Mouse (Mus musculus) layer of hippocampus, adult 9-11 months (tissue): ENCODE results near the gene Xirp2.
"Not testable (repeated sequence)": the region's sequence is repeated elsewhere in the genome, so short reads cannot be mapped to it uniquely, and the experiment has no call there.

ENCODE experiments used
- DNase-seq: peaks from one replicate; pipeline ENCODE4 v3.0.0; 2022

The Xirp2 gene

DNA sequence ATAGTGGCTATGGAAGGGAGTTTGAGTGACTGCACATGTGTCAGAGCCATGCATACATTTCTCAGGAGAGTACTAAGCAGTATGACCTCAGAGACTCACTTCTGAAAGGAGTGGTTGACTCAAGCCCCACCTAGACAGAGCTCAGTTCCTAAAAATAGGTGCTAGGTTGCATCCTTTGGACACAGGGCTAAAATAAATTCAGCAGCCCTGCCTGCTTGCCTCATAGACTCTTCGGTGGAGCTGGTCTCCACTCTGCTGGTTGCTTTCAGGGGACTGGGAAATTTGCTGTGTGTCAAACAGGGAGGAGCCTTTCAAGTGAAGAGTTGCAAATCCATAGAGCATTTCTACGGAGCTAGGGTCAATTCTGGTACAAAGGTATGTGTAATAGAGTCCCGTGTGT is at the start of gene Xirp2:
Gene Xirp2, plus strand, starts transcription at position 223 of the 400 bp plus-strand sequence.
- DNase-seq, result no peak

- not testable (repeated sequence) for DNase-seq
These were observed 32.4 kb upstream of the Xirp2 start, which contains the start of gene Gm21830 for GRCm38 (mm10) chr2:67413425-67413824. Gm21830 (plus strand) TSS chr2:67413725.

DNA sequence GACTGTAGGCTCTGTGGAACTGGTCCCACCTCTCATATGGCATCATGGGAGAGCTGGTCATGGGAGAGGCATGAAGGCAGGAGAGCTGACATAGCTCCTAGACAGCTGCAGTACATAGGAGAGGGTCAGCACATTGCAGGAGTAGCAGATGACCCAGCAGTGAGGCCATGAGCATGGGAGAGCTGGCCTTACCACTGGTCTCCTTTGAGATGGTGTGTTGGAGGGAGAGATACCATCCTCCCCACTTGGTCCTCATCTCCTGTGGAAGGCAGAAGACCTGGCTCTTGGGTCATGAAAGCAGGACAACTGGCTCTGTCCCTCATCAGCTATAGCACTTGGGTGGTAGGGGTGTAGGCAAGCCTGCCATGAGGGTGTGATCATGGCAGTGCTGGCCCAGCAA is 24.9 kb upstream of the Xirp2 start:
- no peak for DNase-seq

- no peak for DNase-seq
These were observed 23.0 kb upstream of the Xirp2 start for GRCm38 (mm10) chr2:67422799-67423198.

DNA sequence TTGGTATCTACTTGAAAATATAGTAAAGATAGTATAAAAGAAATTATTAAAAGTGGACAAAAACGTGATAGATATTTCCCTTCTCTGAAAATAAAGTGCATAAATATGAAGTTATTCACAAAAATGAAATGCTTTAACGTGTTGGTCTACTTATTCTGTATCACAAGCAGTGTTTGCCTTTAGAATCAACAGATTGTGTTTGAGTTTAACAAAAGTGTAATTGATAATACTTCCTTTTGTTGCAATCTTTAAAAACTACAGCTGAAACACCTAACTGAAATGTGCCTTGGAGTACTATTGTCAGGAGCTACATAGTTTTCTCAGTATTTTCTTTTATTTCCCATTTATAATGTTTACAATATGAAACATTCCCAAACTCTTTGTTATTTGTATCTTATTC is 12.7 kb upstream of the Xirp2 start, which contains the start of gene Gm26727:
Gene Gm26727, minus strand, starts transcription at position 101 of the 400 bp plus-strand sequence.
- DNase-seq, result no peak

DNA sequence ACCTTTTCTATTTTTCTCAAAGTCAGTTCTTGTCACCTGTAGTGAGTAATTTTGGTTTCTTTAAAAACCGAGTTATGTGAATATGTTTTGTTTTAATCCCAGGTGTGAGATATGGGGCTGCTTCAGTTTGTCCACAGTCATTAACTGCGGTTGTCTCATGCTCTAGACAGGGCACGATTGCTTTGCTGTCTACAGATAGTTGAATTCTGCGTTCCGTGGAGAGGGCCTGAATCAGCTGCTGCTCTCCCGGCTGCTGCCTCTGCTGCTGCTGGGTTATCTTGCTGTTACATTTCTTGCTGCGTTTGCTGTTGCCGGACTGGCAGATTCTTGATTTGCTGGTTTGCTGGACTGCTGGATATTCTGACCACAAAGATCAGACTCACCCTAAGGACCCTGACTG is 7.5 kb upstream of the Xirp2 start:
- no peak for DNase-seq

- no peak for DNase-seq
These were observed 970 bp downstream of the Xirp2 start for GRCm38 (mm10) chr2:67446772-67447171.

- peak; percentile 10 for DNase-seq
These were observed 1.4 kb downstream of the Xirp2 start for GRCm38 (mm10) chr2:67447206-67447605.

GRCm38 (mm10) chr2:67460857-67461256 is 15.1 kb downstream of the Xirp2 start:
- DNase-seq, result no peak

DNA sequence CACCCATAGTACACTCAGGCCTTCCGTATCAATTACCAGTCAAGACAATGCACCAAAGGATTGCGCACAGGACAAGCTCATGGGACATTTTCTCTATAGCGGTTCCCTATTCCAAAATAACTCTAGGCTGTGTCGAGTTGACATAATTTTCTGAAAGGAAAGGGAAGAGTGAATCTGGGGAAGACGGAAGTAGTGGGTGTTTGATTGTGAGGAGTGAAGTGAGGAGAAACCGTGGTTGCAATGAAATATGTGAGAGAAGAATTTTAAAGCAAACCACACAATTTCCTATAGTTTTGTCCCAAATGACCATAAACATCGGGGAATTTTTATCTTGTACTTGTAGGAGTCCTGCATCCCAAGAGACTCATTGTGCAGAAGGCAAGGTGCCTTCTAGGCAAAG is 21.2 kb downstream of the Xirp2 start:
- no peak for DNase-seq

- not testable (repeated sequence) for DNase-seq
These were observed 24.2 kb downstream of the Xirp2 start for GRCm38 (mm10) chr2:67470030-67470429.

DNA sequence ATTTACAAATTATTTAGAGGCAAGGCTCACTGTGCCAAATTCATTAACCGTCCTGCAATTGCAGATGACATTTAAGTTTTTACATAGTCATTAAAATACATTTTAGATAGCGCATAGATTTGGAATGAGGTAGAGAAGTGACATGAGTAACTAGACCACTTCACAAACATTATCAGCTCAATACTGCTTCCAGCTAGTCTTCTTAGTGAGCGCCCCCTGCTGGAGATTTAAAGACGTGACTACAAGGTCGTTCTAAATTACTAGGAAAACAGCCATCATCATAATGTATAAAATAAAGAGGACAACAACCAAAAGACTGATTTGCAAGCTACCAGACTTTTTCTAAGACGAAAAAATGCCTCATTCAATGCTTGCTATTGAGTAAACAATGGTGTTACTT is 32.0 kb downstream of the Xirp2 start:
- no peak for DNase-seq

DNA sequence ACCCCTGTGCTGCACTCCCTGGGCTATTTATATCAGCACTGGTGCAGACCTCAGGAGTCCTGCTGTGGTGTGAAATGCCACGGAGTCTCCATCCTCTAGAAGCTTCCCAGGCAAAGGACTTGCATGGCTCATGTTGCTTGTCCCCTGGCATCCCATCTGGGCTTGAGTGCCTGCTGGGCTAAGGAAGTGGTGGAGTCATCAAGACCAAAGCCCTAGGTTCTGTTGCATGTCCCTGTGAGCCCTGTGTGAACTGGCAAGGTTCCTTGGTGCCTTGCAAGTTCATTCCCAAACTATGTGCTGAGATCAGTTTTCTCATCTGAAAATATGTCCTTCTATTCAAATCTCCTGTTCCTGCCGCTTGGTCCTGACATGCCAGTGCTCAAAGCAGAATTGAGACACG is 35.2 kb downstream of the Xirp2 start:
- no peak for DNase-seq

- no peak for DNase-seq
These were observed 40.9 kb downstream of the Xirp2 start for GRCm38 (mm10) chr2:67486721-67487120.

DNA sequence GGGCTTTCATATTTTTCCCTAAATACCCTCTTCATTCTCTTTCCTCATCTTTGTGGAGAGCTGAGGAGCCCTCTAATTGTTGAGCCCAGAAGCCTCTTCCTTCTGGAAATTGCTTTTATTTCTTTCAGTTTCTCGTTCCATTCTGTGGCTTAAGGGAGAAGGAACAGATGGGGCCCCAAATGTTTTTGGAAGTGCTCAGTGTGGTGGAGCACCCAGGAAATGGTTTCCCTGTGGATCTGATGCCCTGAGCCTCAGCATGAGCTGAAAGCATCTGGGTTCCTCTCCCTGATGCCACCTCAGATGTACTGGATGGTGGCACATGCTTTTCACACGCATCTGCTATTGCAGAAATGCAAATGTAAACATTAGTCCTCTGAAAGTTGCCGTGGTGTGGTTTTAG is 41.4 kb downstream of the Xirp2 start:
- DNase-seq, result peak; percentile 71

- DNase-seq, result no peak
These were observed 42.8 kb downstream of the Xirp2 start for GRCm38 (mm10) chr2:67488465-67489127.

GRCm38 (mm10) chr2:67489128-67489492 is 43.3 kb downstream of the Xirp2 start:
- no peak for DNase-seq

GRCm38 (mm10) chr2:67505457-67505856 is 59.7 kb downstream of the Xirp2 start:
- no peak for DNase-seq

DNA sequence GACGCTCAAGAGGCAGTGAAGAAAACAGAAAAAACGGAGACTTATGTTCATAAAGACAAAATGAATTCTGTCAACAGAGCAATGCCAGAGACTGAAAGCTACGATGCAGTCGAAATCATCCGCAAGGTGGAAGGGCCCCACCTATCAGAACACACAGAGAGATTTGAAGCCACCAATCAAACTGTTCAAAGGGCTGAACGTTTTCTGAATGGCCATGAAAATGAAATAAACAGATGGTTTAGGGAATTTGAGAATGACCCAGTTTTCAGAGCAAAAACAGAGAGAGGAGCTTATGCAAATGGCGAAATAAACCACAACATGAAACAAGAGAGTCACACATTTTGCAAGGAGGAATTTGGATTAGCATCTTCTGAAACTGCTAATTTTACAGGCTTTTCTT is 70.6 kb downstream of the Xirp2 start:
- DNase-seq, result no peak

- DNase-seq, result no peak
These were observed 89.5 kb downstream of the Xirp2 start for GRCm38 (mm10) chr2:67535347-67535746.

- DNase-seq, result no peak
These were observed 93.6 kb downstream of the Xirp2 start for GRCm38 (mm10) chr2:67539426-67539825.

GRCm38 (mm10) chr2:67541957-67542696 is 96.3 kb downstream of the Xirp2 start:
- DNase-seq, result no peak

DNA sequence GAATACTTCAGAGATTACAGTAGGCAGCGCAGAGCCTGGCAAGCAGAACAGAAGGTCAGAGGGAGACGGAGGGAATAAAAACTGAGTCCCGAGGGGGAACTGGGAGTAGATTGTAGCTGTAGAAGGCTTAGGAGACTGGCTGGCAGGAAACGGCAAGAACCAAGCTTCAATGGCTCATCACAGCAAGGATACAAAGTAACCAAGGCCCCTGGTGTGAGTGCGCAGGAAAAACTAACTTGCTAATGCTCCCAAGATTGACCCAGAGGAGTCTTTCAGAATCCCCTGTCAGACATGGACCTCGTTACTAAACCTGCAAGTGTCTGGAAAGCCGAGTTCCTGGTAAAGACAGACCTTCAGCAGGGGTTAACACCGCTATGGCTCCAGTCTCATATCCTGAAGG is 98.6 kb downstream of the Xirp2 start:
- no peak for DNase-seq

DNA sequence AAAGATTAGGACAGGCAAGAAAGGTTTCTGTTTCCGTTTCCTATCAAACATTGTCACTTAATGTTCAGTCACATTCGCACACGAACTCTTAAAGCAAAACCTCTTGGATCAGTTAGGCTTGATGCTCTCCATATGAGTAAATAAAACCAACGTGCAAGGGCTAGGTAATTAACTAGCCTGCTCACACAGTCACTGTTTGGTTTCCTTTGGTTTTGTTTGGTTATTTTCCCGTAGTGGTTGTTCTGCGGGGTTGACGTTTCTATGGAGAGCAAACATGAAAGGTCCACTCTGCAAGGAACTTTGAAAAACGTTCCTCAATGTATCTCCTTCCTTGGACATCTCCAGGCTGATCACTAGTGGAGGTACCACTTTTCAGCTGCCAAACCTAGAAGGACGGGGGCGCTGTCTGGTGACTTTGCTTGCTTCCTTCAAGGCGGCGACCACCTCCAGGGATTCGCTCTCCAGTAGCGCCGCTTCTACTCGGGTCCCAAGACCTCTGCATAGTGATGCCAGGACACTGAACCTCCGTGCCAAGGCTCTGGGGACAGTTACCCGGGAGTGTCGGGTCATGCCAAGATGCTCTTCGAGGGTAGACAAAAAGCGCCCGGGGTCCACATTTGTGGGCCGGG is 119.2 kb downstream of the Xirp2 start:
- DNase-seq, result peak; percentile 59
